Comparison of ENCODE assay signal across 8 mouse cellular contexts in the genomic region with DNA sequence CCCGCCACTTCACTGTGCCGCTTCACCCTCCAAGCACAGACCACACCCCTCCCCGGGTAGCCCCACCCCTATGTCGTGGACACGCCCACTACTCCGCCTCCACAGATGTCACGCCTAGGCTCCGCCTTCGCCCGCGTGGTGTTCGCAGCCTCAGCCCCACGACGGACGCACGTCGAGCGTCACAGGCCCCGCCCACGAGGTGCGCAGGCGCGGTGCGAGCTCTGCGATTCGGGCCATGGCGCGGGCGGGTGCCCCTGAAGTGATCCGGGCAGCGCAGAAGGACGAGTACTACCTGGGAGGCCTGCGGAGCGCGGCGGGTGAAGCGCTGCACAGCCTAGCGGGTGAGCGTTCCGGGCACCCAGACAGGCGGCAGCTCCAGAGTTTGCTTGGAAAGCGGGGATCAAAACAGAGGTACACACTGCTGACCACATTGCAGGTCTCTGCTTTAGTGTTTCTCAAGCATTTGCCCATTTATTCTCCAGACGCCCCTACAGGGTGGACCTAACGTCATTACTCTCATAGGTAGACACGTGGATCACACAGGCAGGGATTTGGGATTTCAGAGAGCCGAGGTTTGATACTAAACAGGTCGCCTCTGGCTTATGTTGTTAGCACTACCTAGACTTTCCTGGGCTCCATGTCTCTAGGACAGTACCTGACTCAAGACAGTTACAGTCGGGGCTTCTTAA. TPM values are rescaled to one million over a fixed set of nuclear protein-coding genes. Genes with fewer than 3 reads are reported as not detected.
A peak's percentile ranks its signal among the peaks of the same experiment; 100 is the strongest.
DNase-seq lines count a peak whose midpoint lies in the region; ATAC-seq and TF ChIP-seq lines count a peak whose summit lies in the region.

TSS of gene Pex10 (plus strand) at position 183 of the 689 bp plus-strand sequence.

- no peak for TF ChIP-seq CTCF in G1E (IDR thresholded peaks at IDR 0.05; ENCODE audit: low read depth, low read length)
- TF ChIP-seq CTCF in layer of hippocampus, adult 2 months (conservative IDR thresholded peaks at IDR 0.05): no peak
- 0 out of 2 replicates have a peak, but pooled peaks have one; percentile 13 for TF ChIP-seq CTCF in lung, embryonic 14.5 days (IDR thresholded peaks at IDR 0.05; ENCODE audit: low read depth)
- no peak for TF ChIP-seq CTCF in olfactory bulb, adult 2 months (IDR thresholded peaks at IDR 0.05; ENCODE audit: insufficient read depth, low read depth, low read length)
- peak; percentile 71; the same call in 1 of the 2 replicates for TF ChIP-seq CTCF in thymus, adult 2 months (IDR thresholded peaks at IDR 0.05; ENCODE audit: borderline replicate concordance, control insufficient read depth, extremely low read depth, insufficient read depth, low read length, poor library complexity)

- TF ChIP-seq POLR2A in olfactory bulb, adult 2 months (IDR thresholded peaks at IDR 0.05; ENCODE audit: insufficient read depth, low read depth, low read length): peak; percentile 95
- peak; percentile 83 for TF ChIP-seq POLR2A in thymus, adult 2 months (IDR thresholded peaks at IDR 0.05; ENCODE audit: control insufficient read depth, extremely low read depth, insufficient read depth, low read length, poor library complexity)

- peaks cover 11% of the 10 kb centered on the region for H3K27me3 ChIP-seq in G1E (ENCODE audit: insufficient read depth, low read length)
- no peaks in the 10 kb centered on the region for H3K27me3 ChIP-seq in forebrain, embryonic 16.5 days (replicated peaks; ENCODE audit: control insufficient read depth, insufficient read depth, low read length)
- no peaks in the 10 kb centered on the region for H3K27me3 ChIP-seq in lung, embryonic 14.5 days (ENCODE audit: insufficient read depth, low read length)
- H3K27me3 ChIP-seq in thymus, adult 2 months (ENCODE audit: control insufficient read depth, insufficient read depth, low read length): no peaks in the 10 kb centered on the region

- H3K9ac ChIP-seq in forebrain, embryonic 16.5 days (replicated peaks; ENCODE audit: low read depth, low read length): peak within 1 kb of the TSS; percentile 60
- peak within 1 kb of the TSS; percentile 72 for H3K9ac ChIP-seq in lung, embryonic 14.5 days

- DNase-seq in G1E (ENCODE audit: low spot score): peak; percentile 99
- DNase-seq in cerebellum, adult 18-20 months: peak; percentile 97 to 99
- DNase-seq in heart, postnatal 36 days: peak; percentile 97
- DNase-seq in layer of hippocampus, adult 2 months (ENCODE audit: low spot score in 2 of 2): peak; percentile 97 to 98
- peak; percentile 99 for DNase-seq in lung, embryonic 14.5 days
- peak; percentile 97 for DNase-seq in thymus, adult 2 months

- peaks cover 43% of the 10 kb centered on the region for H3K36me3 ChIP-seq in G1E (replicated peaks)
- peaks cover 14% of the 10 kb centered on the region for H3K36me3 ChIP-seq in forebrain, embryonic 16.5 days (ENCODE audit: control insufficient read depth, insufficient read depth)
- H3K36me3 ChIP-seq in lung, embryonic 14.5 days (ENCODE audit: insufficient read depth): peaks cover 38% of the 10 kb centered on the region
- peaks cover 18% of the 10 kb centered on the region for H3K36me3 ChIP-seq in thymus, adult 2 months (ENCODE audit: control insufficient read depth, insufficient read depth, low read length)

- H3K4me3 ChIP-seq in G1E (ENCODE audit: low read depth, low read length): peak within 1 kb of the TSS; percentile 77
- peak within 1 kb of the TSS; percentile 60 for H3K4me3 ChIP-seq in forebrain, embryonic 16.5 days (replicated peaks; ENCODE audit: low read length)
- H3K4me3 ChIP-seq in layer of hippocampus, adult 2 months: peak within 1 kb of the TSS; percentile 96
- peak within 1 kb of the TSS; percentile 69 for H3K4me3 ChIP-seq in lung, embryonic 14.5 days (ENCODE audit: low read depth, low read length)
- H3K4me3 ChIP-seq in olfactory bulb, adult 2 months (ENCODE audit: insufficient read depth, low read depth, low read length): peak within 1 kb of the TSS; percentile 63
- H3K4me3 ChIP-seq in thymus, adult 2 months (ENCODE audit: control insufficient read depth, insufficient read depth, low read length): peak within 1 kb of the TSS; percentile 58

- peaks cover 76% of the 10 kb centered on the region for H3K4me1 ChIP-seq in G1E (ENCODE audit: insufficient read depth, low read depth, low read length)
- H3K4me1 ChIP-seq in forebrain, embryonic 16.5 days (replicated peaks; ENCODE audit: control insufficient read depth, insufficient read depth, low read length): peaks cover 16% of the 10 kb centered on the region
- H3K4me1 ChIP-seq in lung, embryonic 14.5 days (ENCODE audit: insufficient read depth): peaks cover 3% of the 10 kb centered on the region
- peaks cover 7% of the 10 kb centered on the region for H3K4me1 ChIP-seq in olfactory bulb, adult 2 months (ENCODE audit: control insufficient read depth, insufficient read depth, low read length)
- H3K4me1 ChIP-seq in thymus, adult 2 months (replicated peaks; ENCODE audit: control insufficient read depth, insufficient read depth, low read length): peaks cover 14% of the 10 kb centered on the region

- intact Hi-C loops in heart, postnatal 36 days (cut with DNase I): loop anchor here (1.0 to 5.0 kb wide), 2 partner anchors 86 to 105 kb away; partner anchors contain the start of genes Hes5 and Pank4

- peak within 1 kb of the TSS; percentile 83 for H3K4me2 ChIP-seq in forebrain, embryonic 16.5 days (ENCODE audit: low read length)
- H3K4me2 ChIP-seq in lung, embryonic 14.5 days: peak within 1 kb of the TSS; percentile 89

- peak; percentile 86 for ATAC-seq in G1E (ENCODE audit: extremely low read depth, insufficient number of reproducible peaks, low FRiP score, poor library complexity, severe bottlenecking)
- ATAC-seq in forebrain, embryonic 16.5 days: peak; percentile 89
- peak; percentile 83 for ATAC-seq in lung, embryonic 14.5 days (ENCODE audit: insufficient read depth)

- under 1% methylated on average over 48 of the region's 48 CpGs for WGBS in forebrain, embryonic 16.5 days
- WGBS in lung, embryonic 14.5 days: under 1% methylated on average over 48 of the region's 48 CpGs
- WGBS in olfactory bulb, adult 2 months: under 1% methylated on average over 48 of the region's 48 CpGs
- WGBS in thymus, adult 2 months: under 1% methylated on average over 48 of the region's 48 CpGs

- H3K9me3 ChIP-seq in G1E (replicated peaks): no peaks in the 10 kb centered on the region
- no peaks in the 10 kb centered on the region for H3K9me3 ChIP-seq in forebrain, embryonic 16.5 days (ENCODE audit: control insufficient read depth, low read length)
- H3K9me3 ChIP-seq in lung, embryonic 14.5 days (ENCODE audit: low read depth, low read length): no peaks in the 10 kb centered on the region

- peak within 1 kb of the TSS; percentile 75 for H3K27ac ChIP-seq in forebrain, embryonic 16.5 days (ENCODE audit: low read length)
- H3K27ac ChIP-seq in layer of hippocampus, adult 2 months: peak within 1 kb of the TSS; percentile 96
- peak within 1 kb of the TSS; percentile 80 for H3K27ac ChIP-seq in lung, embryonic 14.5 days (ENCODE audit: low read depth)
- H3K27ac ChIP-seq in olfactory bulb, adult 2 months (ENCODE audit: insufficient read depth, low read depth, low read length): no peak within 1 kb of the TSS
- peak within 1 kb of the TSS; percentile 0; the same call in 1 of the 2 replicates for H3K27ac ChIP-seq in thymus, adult 2 months (ENCODE audit: control insufficient read depth, insufficient read depth, low read length)

RNA-seq across cellular contexts. Expression of gene Pex10, which starts in this region (rescaled TPM):
- total RNA-seq in G1E (2014; fragmentation: Nextera tagmentation) (15.9 and 21.1 TPM in 2 replicates), G1E (2017) (23.2 and 23.4 TPM in 2 replicates)
- polyA plus RNA-seq in G1E (2012): 30.3 and 40.2 TPM in 2 replicates
- polyA plus RNA-seq in forebrain, embryonic 16.5 days (2015; fragmentation: Nextera tagmentation; extraction: Ambion mirVana): 19.5 and 22.1 TPM in 2 replicates
- total RNA-seq in heart, postnatal 36 days (2021): 10 to 100 TPM; 19.4 to 23.1 TPM
- 10 to 100 TPM; 23.1 to 24.2 TPM for total RNA-seq in layer of hippocampus, adult 2 months (2021)
- polyA plus RNA-seq in lung, embryonic 14.5 days (2014; fragmentation: Nextera tagmentation; extraction: Ambion mirVana): 7.0 and 9.4 TPM in 2 replicates
- not detected in 2 replicates for polyA plus RNA-seq in olfactory bulb, adult 2 months (2012; ENCODE audit: insufficient read depth, insufficient read length, low replicate concordance, missing spikeins)
- 32.8 and 38.0 TPM in 2 replicates for polyA plus RNA-seq in thymus, adult 2 months (2012; rRNA removed)

Comparison
In these comparisons a context has a peak if more than half of its experiments do, and no peak if none do; other contexts are left out.
1. CTCF ChIP-seq: peak in lung, embryonic 14.5 days (single experiment) and thymus, adult 2 months (single experiment); none in G1E (single experiment), layer of hippocampus, adult 2 months (single experiment) and olfactory bulb, adult 2 months (single experiment).
2. Peak in every context shown above with its lines, with median percentiles within 50 percentile points of each other: ATAC-seq, DNase-seq and H3K4me3 ChIP-seq.